Mouse (Mus musculus): ENCODE measurements around the gene P3h3. TPM values are rescaled to one million over a fixed set of nuclear protein-coding genes. Genes with fewer than 3 reads are reported as not detected.

The P3h3 gene
- total RNA-seq, 2 experiments from 2014 or later: 29.1 to 32.1 TPM

- no peak for DNase-seq (ENCODE audit: low spot score in 2 of 2)
Observed at GRCm38 (mm10) chr6:124866560-124866959, 9.0 kb upstream of the P3h3 start.

- no peak for DNase-seq (ENCODE audit: low spot score in 2 of 2)
Observed at GRCm38 (mm10) chr6:124865766-124866362, 8.3 kb upstream of the P3h3 start.

DNA sequence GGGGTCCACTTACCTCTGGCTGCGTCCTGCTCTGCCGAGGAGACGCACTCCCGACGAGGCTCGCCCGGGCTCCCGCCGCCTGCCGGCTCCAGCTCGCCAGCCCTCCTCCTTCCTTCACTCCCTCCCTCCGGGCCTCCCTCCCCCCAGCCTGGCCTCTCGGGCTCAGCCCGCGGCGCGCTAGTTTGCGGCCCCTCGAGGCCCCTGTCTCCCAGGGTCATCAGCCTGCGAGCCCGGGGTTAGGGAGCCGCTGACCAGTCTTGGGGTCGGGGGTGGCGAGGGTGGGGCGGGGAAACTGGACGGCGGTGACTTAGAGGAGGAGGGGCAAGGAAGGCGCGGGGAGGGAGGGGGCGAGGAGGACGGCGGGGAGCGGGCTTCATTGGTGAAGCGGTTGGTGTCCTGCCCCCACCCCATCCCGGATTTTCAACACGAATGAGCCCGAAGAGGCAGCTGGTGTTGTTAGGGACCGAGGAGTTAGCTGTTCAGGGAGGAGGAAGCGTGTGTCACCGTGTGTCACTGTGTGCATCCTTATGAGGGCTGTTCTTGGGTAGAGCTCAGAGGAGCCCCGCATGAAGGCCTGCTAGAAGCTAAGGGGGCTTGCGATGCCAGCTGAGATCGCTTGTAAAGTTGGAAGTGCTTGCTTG is 6.2 kb upstream of the P3h3 start, which contains the start of gene Gpr162:
Gene Gpr162, minus strand, starts transcription at position 326 of the 641 bp plus-strand sequence.
- DNase-seq (ENCODE audit: low spot score in 2 of 2): peak; percentile 75 to 78

DNA sequence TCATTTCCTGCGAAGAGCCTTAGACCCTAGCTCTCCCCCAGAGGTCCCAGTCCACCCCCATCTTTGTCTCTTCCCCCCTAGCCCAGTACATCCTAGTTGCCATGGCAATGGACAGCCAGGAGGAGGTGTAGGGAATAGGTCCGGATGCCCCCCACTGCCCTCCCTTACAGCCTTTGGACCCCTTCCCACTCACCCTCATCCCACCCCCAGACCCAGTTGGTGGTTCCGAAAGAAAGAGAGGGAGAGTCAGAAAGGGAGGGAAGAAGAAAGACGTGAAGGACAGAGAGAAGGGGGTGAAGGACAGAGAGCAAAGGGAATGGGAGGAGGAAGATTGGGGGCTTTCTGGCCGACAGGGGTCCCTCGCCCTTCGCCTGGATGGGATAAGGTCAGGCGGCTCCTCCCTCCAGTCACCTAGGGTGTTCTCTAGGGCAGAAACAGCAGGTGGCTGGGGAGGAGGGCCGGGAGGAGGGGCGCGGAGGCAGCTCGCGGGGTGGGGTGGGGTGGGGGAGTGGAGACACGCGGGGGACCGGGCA is 5.6 kb upstream of the P3h3 start:
- no peak for DNase-seq (ENCODE audit: low spot score in 2 of 2)

DNA sequence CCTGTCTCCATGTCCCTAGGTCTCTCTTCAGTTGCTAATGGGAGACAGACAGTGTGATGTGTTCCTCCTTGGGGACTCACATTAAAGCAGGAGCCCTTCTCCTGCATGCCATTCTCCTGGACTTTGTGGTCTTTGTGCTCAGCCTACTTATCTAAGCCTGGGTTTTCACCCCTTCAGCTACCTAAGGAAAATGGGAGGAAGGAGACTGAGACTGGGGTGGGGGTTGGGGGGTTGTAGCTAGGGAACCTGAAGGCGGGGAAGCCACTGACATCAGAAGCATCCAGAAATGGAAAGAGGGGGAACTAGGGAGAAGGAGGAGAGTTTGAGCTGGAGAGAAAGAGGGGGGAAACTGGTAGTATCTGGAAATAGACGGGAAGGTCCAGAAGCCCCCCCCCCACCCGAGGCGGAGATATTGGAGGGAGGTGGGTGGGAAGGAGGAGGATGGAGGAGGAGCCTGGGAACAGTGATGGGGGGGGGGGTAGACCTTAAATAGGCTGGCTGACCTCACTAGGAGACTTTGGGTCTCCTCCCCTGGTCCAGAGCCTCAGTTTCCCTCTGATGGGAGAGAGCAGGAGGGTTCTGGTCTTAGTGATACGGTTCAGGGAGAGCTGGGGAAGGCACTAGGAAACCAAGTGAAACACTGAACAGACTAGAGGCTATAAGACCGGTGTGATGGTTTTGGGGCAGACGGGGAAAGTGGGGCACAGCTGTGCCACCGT is 5.0 kb upstream of the P3h3 start:
- peak in 1 of 2 experiments; percentile 32 for DNase-seq (ENCODE audit: low spot score in 2 of 2)

DNA sequence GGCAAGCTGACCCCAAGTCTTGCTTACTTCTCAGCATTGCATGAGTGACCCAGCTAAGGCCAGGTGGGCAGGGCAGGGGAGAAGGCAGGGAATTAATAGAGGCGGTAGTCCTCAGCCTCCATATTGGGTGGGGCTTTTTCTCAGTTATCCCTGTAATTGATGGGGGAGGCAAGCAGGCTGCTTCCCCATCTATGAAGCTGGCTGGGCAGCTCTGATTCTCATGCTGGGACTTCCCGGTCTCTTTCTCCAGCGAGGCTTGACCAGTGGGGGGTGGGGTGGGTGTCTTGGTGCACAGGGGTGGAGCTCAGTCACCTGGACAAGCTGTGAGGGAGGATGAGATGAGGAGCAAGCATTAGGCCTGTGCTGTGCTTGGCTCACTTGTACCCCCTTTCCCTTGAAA is 4.2 kb upstream of the P3h3 start:
- no peak for DNase-seq (ENCODE audit: low spot score in 2 of 2)

GRCm38 (mm10) chr6:124861266-124861665 is 3.7 kb upstream of the P3h3 start:
- DNase-seq (ENCODE audit: low spot score in 2 of 2): no peak

DNA sequence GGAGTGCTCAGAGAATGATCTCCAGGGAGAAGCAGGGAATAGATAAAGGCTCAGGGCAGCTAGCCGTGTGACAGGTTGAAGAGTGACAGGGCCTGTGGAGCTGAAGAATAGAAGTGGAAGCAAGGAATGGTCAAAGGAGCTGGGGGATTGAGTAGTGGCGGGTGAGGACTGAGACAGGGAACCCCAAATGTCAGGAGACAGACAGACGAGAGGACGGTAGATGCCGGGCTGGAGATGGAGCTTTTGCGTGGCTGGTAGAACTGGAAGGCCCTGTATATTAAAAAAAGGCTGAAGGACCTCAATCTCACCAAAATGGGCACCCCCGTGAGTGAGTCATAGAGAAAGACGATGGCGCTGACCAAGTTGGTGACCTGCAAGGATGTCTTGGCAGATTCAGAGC is 3.0 kb upstream of the P3h3 start:
- DNase-seq (ENCODE audit: low spot score in 2 of 2): no peak

DNA sequence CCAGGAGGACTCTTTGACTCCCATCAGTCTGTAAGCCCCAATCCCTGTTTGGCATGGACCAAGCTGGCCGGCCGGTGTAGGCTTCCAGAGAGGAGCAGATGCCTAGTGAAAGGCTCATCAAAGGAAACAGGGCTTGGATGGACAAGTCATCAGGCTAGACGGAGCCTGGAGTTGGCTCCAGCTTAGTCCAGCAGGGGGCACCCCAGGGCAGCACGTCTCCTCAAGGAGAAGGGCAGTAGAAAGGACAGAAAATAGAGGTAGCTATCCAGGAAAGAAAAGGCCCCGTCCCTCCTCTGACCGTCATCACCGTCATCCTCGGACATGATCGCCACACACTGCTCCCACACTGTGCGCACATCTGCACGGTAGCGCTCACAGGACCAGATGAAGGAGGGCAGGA is 2.2 kb upstream of the P3h3 start:
- peak; percentile 92 to 94 for DNase-seq (ENCODE audit: low spot score in 2 of 2)

DNA sequence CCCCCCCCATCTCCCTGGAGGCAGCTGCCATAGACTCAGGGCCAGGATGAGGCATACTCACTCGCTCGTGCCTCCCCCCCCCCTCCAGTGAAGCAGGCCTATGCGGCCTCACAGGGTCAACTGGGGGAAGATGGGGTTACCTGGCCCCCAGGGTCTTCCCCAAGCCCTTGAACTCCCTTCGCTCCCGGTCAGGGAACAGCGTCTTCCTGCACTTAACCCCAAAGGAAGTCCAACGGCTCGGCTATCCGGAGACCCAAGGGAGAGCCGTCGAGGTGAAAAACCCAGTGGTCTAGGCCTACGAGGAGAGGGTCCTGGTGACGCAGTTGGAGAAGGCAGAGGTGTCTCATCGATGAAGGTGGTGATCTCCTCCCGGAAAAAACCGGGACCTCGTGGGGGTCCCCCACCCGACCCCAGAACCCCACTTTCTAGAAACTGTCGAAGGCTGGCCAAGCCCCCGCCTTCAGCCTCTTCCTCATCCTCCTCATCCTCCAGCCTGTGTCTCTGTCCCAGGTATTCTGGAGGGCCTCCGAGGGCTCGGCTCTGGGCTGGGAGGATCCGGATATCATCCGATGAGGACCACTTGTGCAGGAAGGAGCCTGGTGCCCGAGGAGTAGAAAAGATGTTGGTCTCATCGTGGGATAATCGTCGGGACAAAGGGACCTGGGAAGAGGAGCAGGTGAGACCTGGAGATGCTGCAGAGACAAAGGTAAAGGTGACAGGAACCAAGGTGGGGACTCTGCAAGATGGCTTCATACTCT is 1.2 kb upstream of the P3h3 start:
- DNase-seq (ENCODE audit: low spot score in 2 of 2): no peak

DNA sequence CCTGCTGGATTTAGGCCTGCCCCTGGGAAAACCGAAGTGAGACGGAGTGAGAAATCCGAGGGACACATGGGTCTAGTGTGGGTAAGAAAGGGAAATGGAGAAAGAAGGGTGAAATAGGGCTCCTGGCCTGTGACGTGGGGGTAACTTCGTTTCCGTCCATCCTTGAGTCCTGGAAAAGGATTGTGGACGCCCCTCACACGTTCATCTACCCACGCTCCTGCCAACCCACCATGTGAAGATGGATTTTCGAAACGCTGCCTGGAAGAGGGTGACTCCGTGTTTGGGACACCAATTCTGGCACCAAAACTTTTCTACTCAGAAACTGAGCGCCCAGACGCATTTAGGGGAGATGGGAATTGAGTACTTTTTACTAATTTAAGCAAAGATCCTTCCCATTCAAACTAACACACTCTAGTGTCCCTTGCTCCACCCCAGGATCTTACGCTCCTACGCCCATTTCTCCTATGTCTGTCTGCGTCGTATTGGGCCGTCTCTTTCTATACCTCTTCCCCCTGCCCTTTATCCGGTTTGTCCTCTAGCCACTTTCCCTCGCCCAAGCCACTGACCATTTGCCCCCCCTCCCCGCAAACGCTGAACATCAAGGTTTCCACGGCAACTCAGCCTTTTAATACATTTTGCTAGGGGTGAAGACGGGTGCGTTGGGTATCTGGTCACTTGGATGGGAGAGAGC is 433 bp upstream of the P3h3 start:
- no peak for DNase-seq (ENCODE audit: low spot score in 2 of 2)

- DNase-seq (ENCODE audit: low spot score in 2 of 2): peak in 1 of 2 experiments; percentile 60
Observed at GRCm38 (mm10) chr6:124856321-124856720, 1.2 kb downstream of the P3h3 start.

GRCm38 (mm10) chr6:124854647-124855046 is 2.9 kb downstream of the P3h3 start:
- no peak for DNase-seq (ENCODE audit: low spot score in 2 of 2)

- DNase-seq (ENCODE audit: low spot score in 2 of 2): no peak
Observed at GRCm38 (mm10) chr6:124850535-124850934, 7.0 kb downstream of the P3h3 start.

DNA sequence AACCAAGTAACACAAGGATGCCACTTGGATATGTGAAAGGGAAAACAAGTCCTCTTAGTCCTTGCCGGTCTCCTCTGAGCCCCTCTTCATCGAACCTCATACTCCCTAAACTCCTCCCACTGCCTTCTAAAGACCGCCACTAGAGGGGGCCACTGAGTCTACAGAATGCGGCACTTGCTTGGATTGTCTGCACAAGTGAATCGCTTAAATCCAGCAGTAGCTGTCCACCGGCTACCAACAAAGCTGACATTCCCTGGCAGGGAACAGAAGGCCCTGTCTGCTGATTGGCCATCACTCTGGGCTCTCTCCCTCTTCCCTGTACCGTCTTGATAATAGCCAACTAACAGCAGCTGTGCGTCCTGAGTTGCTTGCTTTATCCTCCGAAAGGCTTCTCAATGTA is 10.2 kb downstream of the P3h3 start:
- peak; percentile 99 for DNase-seq (ENCODE audit: low spot score in 2 of 2)

- DNase-seq (ENCODE audit: low spot score in 2 of 2): no peak
Observed at GRCm38 (mm10) chr6:124840241-124841167, 17.0 kb downstream of the P3h3 start, which contains the start of gene Gnb3. Gene Gnb3, minus strand, starts transcription at chr6:124840275.

DNA sequence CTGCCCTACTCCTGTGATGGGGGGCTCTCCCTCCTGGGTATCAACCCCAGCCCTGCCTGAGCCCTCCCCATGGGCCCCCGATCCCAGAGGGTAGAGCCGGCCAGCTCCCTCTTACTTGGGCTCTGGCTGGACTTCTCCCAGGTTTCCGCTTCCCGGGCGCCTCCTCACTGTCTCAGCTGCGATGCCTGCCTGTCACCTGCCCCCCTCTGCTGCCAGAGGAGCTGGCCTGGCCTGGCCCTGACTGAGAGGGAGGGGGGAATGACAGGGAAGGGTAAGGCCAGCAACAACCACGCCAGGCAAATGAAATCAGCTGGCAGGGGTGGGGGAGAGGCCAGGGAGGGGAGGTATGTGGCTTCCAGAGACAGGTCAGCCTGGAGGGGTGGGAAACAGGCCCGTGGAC is 17.7 kb downstream of the P3h3 start:
- DNase-seq (ENCODE audit: low spot score in 2 of 2): no peak

- DNase-seq (ENCODE audit: low spot score in 2 of 2): no peak
Observed at GRCm38 (mm10) chr6:124836411-124836810, 21.1 kb downstream of the P3h3 start.

DNA sequence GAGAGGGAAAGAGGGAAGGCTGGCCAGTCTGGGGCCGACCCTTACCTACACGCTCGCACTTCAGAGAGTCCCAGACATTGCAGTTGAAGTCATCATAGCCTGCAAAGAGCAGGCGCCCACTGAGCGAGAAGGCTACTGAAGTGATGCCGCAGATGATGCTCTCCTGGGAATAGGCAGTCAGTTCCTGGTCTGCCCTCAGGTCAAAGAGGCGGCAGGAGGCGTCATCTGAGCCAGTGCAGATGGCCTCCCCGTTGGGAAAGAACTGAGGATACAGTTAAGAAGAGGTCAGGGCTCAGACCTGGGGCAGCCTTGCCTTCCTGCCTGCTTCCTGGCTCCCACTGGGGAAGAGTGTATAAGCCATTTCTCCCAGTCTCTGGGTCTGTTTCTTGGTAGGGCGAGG is 22.0 kb downstream of the P3h3 start:
- no peak for DNase-seq (ENCODE audit: low spot score in 2 of 2)

Measured in layer of hippocampus, postnatal 10 days (tissue).